ENCODE assay signal across 8 mouse cellular contexts in the genomic region with DNA sequence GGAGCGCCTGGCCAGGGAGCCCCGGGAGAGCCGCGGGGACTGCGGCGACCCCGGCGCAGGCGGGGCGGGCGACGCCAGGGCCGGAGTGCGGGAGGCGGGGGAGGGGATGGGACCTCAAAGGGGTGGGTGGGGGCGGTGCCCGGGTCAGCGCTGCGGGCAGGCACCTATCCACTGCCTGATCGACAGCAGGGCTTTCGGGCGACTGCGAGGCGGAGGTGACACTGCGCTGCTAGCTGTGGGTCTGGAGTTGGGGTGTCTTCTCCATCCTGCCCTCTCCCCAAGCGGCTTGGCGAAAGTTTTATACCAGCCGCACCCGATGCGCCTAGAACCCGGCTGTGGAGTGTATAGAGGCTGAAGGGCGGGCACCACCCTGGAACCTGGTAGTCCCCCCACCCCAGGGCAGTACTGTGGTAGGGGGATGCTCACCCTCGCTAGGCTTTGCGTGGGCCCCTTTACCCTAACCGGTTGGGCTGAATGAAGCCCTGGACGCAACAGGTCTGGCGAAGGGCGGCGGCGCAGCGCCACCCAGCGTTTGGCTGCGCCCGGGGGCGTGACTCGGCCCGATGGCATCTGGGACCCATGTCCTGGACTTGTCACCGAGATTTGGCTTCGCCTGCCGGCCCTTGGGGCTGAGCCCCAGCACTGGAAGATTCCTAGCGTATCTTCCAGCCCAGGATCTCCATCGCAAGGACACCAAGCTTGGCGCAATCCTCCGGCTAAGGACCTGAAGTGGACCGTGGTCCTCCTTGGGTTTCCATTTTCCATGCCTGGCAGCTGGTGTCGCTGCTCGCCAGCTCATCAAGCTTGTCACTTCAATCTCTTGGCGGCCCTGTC. TPM values are rescaled to one million over a fixed set of nuclear protein-coding genes. Genes with fewer than 3 reads are reported as not detected.
DNase-seq lines count a peak whose midpoint lies in the region; ATAC-seq and TF ChIP-seq lines count a peak whose summit lies in the region.
"Had no signal": no experiment of that assay in that cellular context is flagged by ENCODE, and none has a peak within 500 bp of the region (broad histone marks: within the 10 kb centered on the region; RNA-seq: fewer than 3 reads in every experiment).

Gene Syt17 (minus strand): TSS at position 89 of the 834 bp plus-strand sequence.

- intact Hi-C loops in gastrocnemius, adult 2 months (cut with DNase I) = loop anchor here (1.0 to 5.0 kb wide), 3 partner anchors 49 to 144 kb away; no protein-coding TSS in a partner anchor

- peak within 1 kb of the TSS; percentile 56 for H3K27ac ChIP-seq in gastrocnemius, adult 2 months
- H3K27ac ChIP-seq in hindbrain, embryonic 15.5 days (replicated peaks) = no peak within 1 kb of the TSS

- peak within 1 kb of the TSS; percentile 62 for H3K9ac ChIP-seq in hindbrain, embryonic 15.5 days

- H3K4me1 ChIP-seq in hindbrain, embryonic 15.5 days (replicated peaks) = peaks cover 25% of the 10 kb centered on the region

- no peaks in the 10 kb centered on the region for H3K36me3 ChIP-seq in hindbrain, embryonic 15.5 days

- peak; percentile 75 for ATAC-seq in hindbrain, embryonic 15.5 days (ENCODE audit: low FRiP score, low read depth)
- ATAC-seq in megakaryocyte, adult 5-6 weeks (ENCODE audit: poor library complexity, severe bottlenecking) = peak; percentile 79

- WGBS in hindbrain, embryonic 15.5 days = 1% methylated on average over 58 of the region's 58 CpGs

- no peaks in the 10 kb centered on the region for H3K9me3 ChIP-seq in hindbrain, embryonic 15.5 days

- DNase-seq in adrenal gland, adult 8-10 months = peak; percentile 34
- peak; percentile 52 to 68 for DNase-seq in cerebellum, postnatal 25 days
- peak; percentile 86 for DNase-seq in gastrocnemius, adult 2 months
- peak in 1 of 2 experiments; percentile 51 for DNase-seq in left cerebral cortex, adult 8-10 months (ENCODE audit: low spot score in 2 of 2)
- DNase-seq in right cerebral cortex, postnatal 4 days = peak; percentile 64

- peak; percentile 81 for TF ChIP-seq CTCF in gastrocnemius, adult 2 months (IDR thresholded peaks at IDR 0.05)

- peak within 1 kb of the TSS; percentile 87 for H3K4me2 ChIP-seq in hindbrain, embryonic 15.5 days

- H3K4me3 ChIP-seq in gastrocnemius, adult 2 months = peak within 1 kb of the TSS; percentile 78
- peak within 1 kb of the TSS; percentile 53 for H3K4me3 ChIP-seq in hindbrain, embryonic 15.5 days

- 0 out of 2 replicates have a peak, but pooled peaks cover 3% of the 10 kb centered on the region for H3K27me3 ChIP-seq in hindbrain, embryonic 15.5 days

RNA-seq across cellular contexts. Expression of gene Syt17, which starts in this region (rescaled TPM):
- 10 to 100 TPM in 2 of 4 experiments, 1 to 10 TPM in 2; 5.7 to 12.3 (median 8.6) TPM for total RNA-seq in adrenal gland, adult 8-10 months (2022)
- under 1 TPM; 0.41 to 0.61 TPM for total RNA-seq in gastrocnemius, adult 2 months (2021)
- 21.3 and 21.9 TPM in 2 replicates for polyA plus RNA-seq in hindbrain, embryonic 15.5 days (2015; fragmentation: Nextera tagmentation; extraction: Ambion mirVana)
- total RNA-seq in left cerebral cortex, adult 8-10 months (2022) = 10 to 100 TPM; 35.8 to 48.1 (median 41.5) TPM
- total RNA-seq in megakaryocyte, adult 5-6 weeks (2015) = not detected in 2 replicates
- total RNA-seq in megakaryocyte, adult 5-6 weeks (2017) = not detected in 2 replicates
- total RNA-seq: neutrophil, adult 5-6 weeks had no signal

Comparison
In these comparisons a context has a peak if more than half of its experiments do, and no peak if none do; other contexts are left out.
1. RNA of gene Syt17 (total RNA-seq): 35.8 to 48.1 TPM in left cerebral cortex, adult 8-10 months and 5.7 to 12.3 TPM in adrenal gland, adult 8-10 months; 0.41 to 0.61 TPM in gastrocnemius, adult 2 months and not detected in megakaryocyte, adult 5-6 weeks; every median in the first group is over 4 times any median in the second.
2. Peak in DNase-seq, H3K4me3 ChIP-seq and H3K27ac ChIP-seq in gastrocnemius, adult 2 months; RNA of the gene not detected or under 1 TPM.
3. Peak in ATAC-seq in megakaryocyte, adult 5-6 weeks; RNA of the gene not detected or under 1 TPM.